Mouse (Mus musculus) spleen, adult 2 months (tissue): ENCODE data around the gene Scgb1c1. TPM values are rescaled to one million over a fixed set of nuclear protein-coding genes. Genes with fewer than 3 reads are reported as not detected.

Experiments used
- DNase-seq, 2 experiments: peaks; one replicate each; pipeline versions ENCODE4 v3.0.0 to v3.0.0-alpha.2; 2012 to 2021; ENCODE audit warnings: low spot score in 2 of 2, low read depth in 1 of 2
- H3K27ac ChIP-seq: fragments of 200-500 bp; 2 replicates; pipeline ENCODE4 v1.5.1; 2012; ENCODE audit warnings: low read length, inconsistent platforms; ENCODE audit not compliant: insufficient read depth
- H3K27me3 ChIP-seq: fragments of 200-500 bp; 2 replicates; pipeline ENCODE4 v1.6.1; 2012; ENCODE audit warnings: mild to moderate bottlenecking, moderate library complexity, low read length, inconsistent platforms; ENCODE audit not compliant: control insufficient read depth, insufficient read depth
- H3K36me3 ChIP-seq: fragments of 200-500 bp; 2 replicates; pipeline ENCODE4 v1.6.1; 2012; ENCODE audit warnings: mild to moderate bottlenecking, low read length, inconsistent platforms; ENCODE audit not compliant: control insufficient read depth, insufficient read depth
- H3K4me1 ChIP-seq: fragments of 200-500 bp; 2 replicates; pipeline ENCODE4 v1.6.1; 2011; ENCODE audit warnings: inconsistent platforms; ENCODE audit not compliant: control insufficient read depth, insufficient read depth, insufficient read length
- H3K4me3 ChIP-seq: fragments of 200-500 bp; 2 replicates; pipeline ENCODE4 v1.5.1; 2011; ENCODE audit warnings: mild to moderate bottlenecking, inconsistent platforms; ENCODE audit not compliant: insufficient read depth, insufficient read length; ENCODE audit errors: extremely low read depth
- CTCF ChIP-seq: fragments of 200-500 bp; IDR thresholded peaks from 2 replicates; pipeline ENCODE4 v1.5.1; 2011; ENCODE audit warnings: mild to moderate bottlenecking, inconsistent platforms; ENCODE audit not compliant: insufficient read depth, insufficient read length, insufficient replicate concordance; ENCODE audit errors: extremely low read depth
- POLR2A ChIP-seq: fragments of 200-500 bp; IDR thresholded peaks from 2 replicates; pipeline ENCODE4 v1.6.1; 2011; ENCODE audit warnings: low read depth, low read length, inconsistent platforms
- WGBS: fragments of 180-500 bp; shearing (Covaris S2); methylation state at CpG from one replicate; pipeline ENCODE4 v1.1.7; 2018; 5-methylcytosine and 5-hydroxymethylcytosine counted together
- polyA plus RNA-seq: library from polyadenylated mRNA; depleted of rRNA; stranded (reverse); fragments of >200 nt; gene quantifications from 2 replicates; pipeline ENCODE4 v1.2.3, GENCODE M21; 2012

The Scgb1c1 gene
- polyA plus RNA-seq, 1 experiment, result 0.25 TPM

- Histone ChIP-seq H3K36me3 (peaks cover 16% of the 10 kb centered on the region), H3K4me1 (peaks cover 10% of the 10 kb centered on the region), H3K27ac (no peak overlapping the region), H3K27me3 (no peaks in the 10 kb centered on the region), H3K4me3 (no peak overlapping the region)
- WGBS, result 91% methylated on average over 18 of the region's 18 CpGs
- DNase-seq, result no peak
- no peak for TF ChIP-seq CTCF
Measured at GRCm38 (mm10) chr7:140854483-140854882, 9.1 kb downstream of the Scgb1c1 start.

GRCm38 (mm10) chr7:140855181-140855580 is 9.8 kb downstream of the Scgb1c1 start:
- DNase-seq, result no peak
- H3K36me3 ChIP-seq, result peaks cover 16% of the 10 kb centered on the region
- 71% methylated on average over 9 of the region's 9 CpGs for WGBS
- TF ChIP-seq CTCF, result no peak
- TF ChIP-seq POLR2A, result no peak
- H3K4me3 ChIP-seq, result peak overlapping the region; percentile 86; the same call in 1 of the 2 replicates
- H3K27me3 ChIP-seq, result no peaks in the 10 kb centered on the region
- H3K27ac ChIP-seq, result no peak overlapping the region
- peaks cover 10% of the 10 kb centered on the region for H3K4me1 ChIP-seq

- peak; percentile 47 to 74 for DNase-seq
- H3K4me1 ChIP-seq, result peaks cover 10% of the 10 kb centered on the region
- WGBS, result under 1% methylated on average over 51 of the region's 51 CpGs
- TF ChIP-seq CTCF, result no peak
- TF ChIP-seq POLR2A, result peak; percentile 57
- H3K4me3 ChIP-seq, result peak within 1 kb of the TSS; percentile 86
- H3K36me3 ChIP-seq, result peaks cover 22% of the 10 kb centered on the region
- H3K27me3 ChIP-seq, result no peaks in the 10 kb centered on the region
- H3K27ac ChIP-seq, result peak within 1 kb of the TSS; percentile 73
Measured at GRCm38 (mm10) chr7:140855860-140856784, 10.8 kb downstream of the Scgb1c1 start, which contains the start of gene Gm45785. Gene Gm45785, minus strand, starts transcription at chr7:140856331.

GRCm38 (mm10) chr7:140856785-140857549 is 11.6 kb downstream of the Scgb1c1 start, which contains the start of gene Ric8a:
Gene Ric8a, plus strand, starts transcription at chr7:140856957.
- peak within 1 kb of the TSS; percentile 86 for H3K4me3 ChIP-seq
- peaks cover 26% of the 10 kb centered on the region for H3K36me3 ChIP-seq
- H3K4me1 ChIP-seq, result peaks cover 10% of the 10 kb centered on the region
- no peaks in the 10 kb centered on the region for H3K27me3 ChIP-seq
- peak; percentile 47 to 84 for DNase-seq
- H3K27ac ChIP-seq, result peak within 1 kb of the TSS; percentile 73
- no peak for TF ChIP-seq CTCF
- peak; percentile 37 for TF ChIP-seq POLR2A
- WGBS, result under 1% methylated on average over 50 of the region's 50 CpGs

GRCm38 (mm10) chr7:140857550-140858505 is 12.5 kb downstream of the Scgb1c1 start, which contains the start of gene Bet1l:
Gene Bet1l, minus strand, starts transcription at chr7:140857577.
- peaks cover 10% of the 10 kb centered on the region for H3K4me1 ChIP-seq
- WGBS, result 17% methylated on average over 40 of the region's 40 CpGs
- H3K27ac ChIP-seq, result peak within 1 kb of the TSS; percentile 73
- TF ChIP-seq CTCF, result no peak
- TF ChIP-seq POLR2A, result no peak
- H3K27me3 ChIP-seq, result no peaks in the 10 kb centered on the region
- peaks cover 35% of the 10 kb centered on the region for H3K36me3 ChIP-seq
- no peak for DNase-seq
- peak within 1 kb of the TSS; percentile 86 for H3K4me3 ChIP-seq

- no peaks in the 10 kb centered on the region for H3K27me3 ChIP-seq
- no peak for TF ChIP-seq POLR2A
- no peak for TF ChIP-seq CTCF
- peaks cover 40% of the 10 kb centered on the region for H3K36me3 ChIP-seq
- H3K4me1 ChIP-seq, result peaks cover 10% of the 10 kb centered on the region
- no peak overlapping the region for H3K27ac ChIP-seq
- 88% methylated on average over 8 of the region's 8 CpGs for WGBS
- no peak overlapping the region for H3K4me3 ChIP-seq
- DNase-seq, result no peak
Measured at GRCm38 (mm10) chr7:140858746-140859145, 13.4 kb downstream of the Scgb1c1 start.
